Mouse (Mus musculus): ENCODE results near the gene Pno1. TPM values are rescaled to one million over a fixed set of nuclear protein-coding genes. Genes with fewer than 3 reads are reported as not detected.

The Pno1 gene
- polyA plus RNA-seq (2017; shearing (Covaris generic)), result 10 to 100 TPM; 35.7 to 53.1 TPM

GRCm38 (mm10) chr11:17211258-17212140, at the start of gene Pno1:
TSS of gene Pno1 (minus strand) at chr11:17211568.

GRCm38 (mm10) chr11:17257443-17257842, 46.1 kb upstream of the Pno1 start, which contains the start of gene C1d:
TSS of gene C1d (plus strand) at chr11:17257579.

GRCm38 (mm10) chr11:17181807-17182206, 29.6 kb downstream of the Pno1 start, which contains the start of gene Wdr92:
TSS of gene Wdr92 (plus strand) at chr11:17182107.

GRCm38 (mm10) chr11:17158858-17159737, 52.3 kb downstream of the Pno1 start, which contains the start of gene Ppp3r1:
TSS of gene Ppp3r1 (plus strand) at chr11:17159263.

Other genes starting within 250 kb of the Pno1 start
- gene Cnrip1, start 160.0 kb downstream of the Pno1 start, polyA plus RNA-seq (2017; shearing (Covaris generic)), result 10 to 100 TPM; 13.7 to 16.8 TPM
- 1 to 10 TPM; 2.4 to 8.4 TPM for gene Plek, start 159.2 kb downstream of the Pno1 start, polyA plus RNA-seq (2017; shearing (Covaris generic))
- gene Ppp3r1, start 52.3 kb downstream of the Pno1 start, polyA plus RNA-seq (2017; shearing (Covaris generic)), result 100 to 1,000 TPM in 1 of 2 experiments, 10 to 100 TPM in 1; 92.4 to 128 TPM
- gene Wdr92, start 29.5 kb downstream of the Pno1 start, polyA plus RNA-seq (2017; shearing (Covaris generic)), result 10 to 100 TPM; 24.1 to 29.9 TPM
- 10 to 100 TPM; 47.5 to 61.3 TPM for gene C1d, start 46.0 kb upstream of the Pno1 start, polyA plus RNA-seq (2017; shearing (Covaris generic))